8 mouse cellular contexts compared by ENCODE assay signal in the genomic region with DNA sequence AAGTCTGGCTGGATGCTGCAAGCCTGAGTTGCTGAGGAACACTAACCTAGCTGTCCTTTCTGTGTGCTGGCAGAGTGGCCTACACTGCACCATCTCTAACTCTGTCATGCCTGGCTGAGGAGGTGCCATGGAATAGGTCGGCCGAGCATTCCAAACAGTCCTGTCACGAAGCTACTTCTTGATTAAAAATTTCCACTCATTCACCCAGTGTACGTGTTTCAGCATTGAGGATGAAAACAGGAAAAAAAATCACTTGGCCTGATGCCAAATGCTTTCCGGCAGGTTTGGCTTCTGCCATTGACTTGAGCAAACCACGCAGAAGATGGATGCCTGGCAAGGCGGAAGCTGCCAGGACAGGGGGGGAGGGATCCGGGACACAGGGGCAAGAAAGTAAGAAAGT. TPM values are rescaled to one million over a fixed set of nuclear protein-coding genes. Genes with fewer than 3 reads are reported as not detected.
A peak's percentile ranks its signal among the peaks of the same experiment; 100 is the strongest.
DNase-seq lines count a peak whose midpoint lies in the region; ATAC-seq lines count a peak whose summit lies in the region.

No protein-coding gene starts in this region.

- H3K36me3 ChIP-seq in hindbrain, embryonic 15.5 days = no peaks in the 10 kb centered on the region
- no peaks in the 10 kb centered on the region for H3K36me3 ChIP-seq in hindbrain, embryonic 10.5 days
- no peaks in the 10 kb centered on the region for H3K36me3 ChIP-seq in kidney, embryonic 14.5 days (ENCODE audit: control insufficient read depth, insufficient read depth, low read length)

- H3K9me3 ChIP-seq in hindbrain, embryonic 15.5 days = no peaks in the 10 kb centered on the region
- no peaks in the 10 kb centered on the region for H3K9me3 ChIP-seq in hindbrain, embryonic 10.5 days
- H3K9me3 ChIP-seq in kidney, embryonic 14.5 days (ENCODE audit: control insufficient read depth, low read length) = no peaks in the 10 kb centered on the region

- no peak for DNase-seq in hindbrain, embryonic 10.5 days (ENCODE audit: low spot score)
- peak; percentile 23 for DNase-seq in adrenal gland, adult 8-10 months
- DNase-seq in cerebellum, postnatal 10 days = peak; percentile 69 to 81
- DNase-seq in frontal cortex, postnatal 10 days (ENCODE audit: low spot score in 2 of 2) = no peak
- DNase-seq in thymus, postnatal 10 days (ENCODE audit: low spot score in 2 of 2) = no peak
- no peak for DNase-seq in frontal cortex, postnatal 25 days (ENCODE audit: low spot score in 2 of 2)

- no peak overlapping the region for H3K4me2 ChIP-seq in hindbrain, embryonic 15.5 days
- H3K4me2 ChIP-seq in kidney, embryonic 14.5 days (replicated peaks; ENCODE audit: low read depth, low read length) = no peak overlapping the region; the same call in 1 of the 2 replicates

- no peak overlapping the region for H3K9ac ChIP-seq in hindbrain, embryonic 15.5 days
- no peak overlapping the region for H3K9ac ChIP-seq in kidney, embryonic 14.5 days (ENCODE audit: low read depth, low read length)

- ATAC-seq in hindbrain, embryonic 15.5 days (ENCODE audit: low FRiP score, low read depth) = peak; percentile 68; the same call in 1 of the 2 replicates
- ATAC-seq in kidney, embryonic 14.5 days (ENCODE audit: low FRiP score, low TSS enrichment) = peak; percentile 60

- no peak overlapping the region for H3K27ac ChIP-seq in hindbrain, embryonic 15.5 days (replicated peaks)
- H3K27ac ChIP-seq in hindbrain, embryonic 10.5 days = no peak overlapping the region
- H3K27ac ChIP-seq in kidney, embryonic 14.5 days (ENCODE audit: low read depth, low read length) = no peak overlapping the region; the same call in 1 of the 2 replicates

- WGBS in hindbrain, embryonic 15.5 days = 39% methylated on average over 8 of the region's 8 CpGs
- WGBS in hindbrain, embryonic 10.5 days = 86% methylated on average over 8 of the region's 8 CpGs
- WGBS in kidney, embryonic 14.5 days = 48% methylated on average over 8 of the region's 8 CpGs

- H3K4me1 ChIP-seq in hindbrain, embryonic 15.5 days (replicated peaks) = peaks cover 7% of the 10 kb centered on the region
- H3K4me1 ChIP-seq in hindbrain, embryonic 10.5 days (replicated peaks) = no peaks in the 10 kb centered on the region
- H3K4me1 ChIP-seq in kidney, embryonic 14.5 days (ENCODE audit: control insufficient read depth, insufficient read depth, low read length) = peaks cover 4% of the 10 kb centered on the region; the same call in 1 of the 2 replicates

- H3K27me3 ChIP-seq in hindbrain, embryonic 15.5 days = no peaks in the 10 kb centered on the region
- H3K27me3 ChIP-seq in hindbrain, embryonic 10.5 days (ENCODE audit: insufficient read depth, poor library complexity, severe bottlenecking) = no peaks in the 10 kb centered on the region
- H3K27me3 ChIP-seq in kidney, embryonic 14.5 days (ENCODE audit: control insufficient read depth, insufficient read depth, low read length) = no peaks in the 10 kb centered on the region

- H3K4me3 ChIP-seq in hindbrain, embryonic 15.5 days = no peak overlapping the region
- no peak overlapping the region for H3K4me3 ChIP-seq in hindbrain, embryonic 10.5 days
- H3K4me3 ChIP-seq in kidney, embryonic 14.5 days (ENCODE audit: low read length) = no peak overlapping the region

RNA-seq across cellular contexts. Expression of gene Dnm3, which starts 24.3 kb away (rescaled TPM):
- 52.4 and 59.4 TPM in 2 replicates for polyA plus RNA-seq in hindbrain, embryonic 15.5 days (2015; fragmentation: Nextera tagmentation; extraction: Ambion mirVana)
- polyA plus RNA-seq in hindbrain, embryonic 10.5 days (2016; fragmentation: Nextera tagmentation; extraction: Ambion mirVana) = 2.6 and 7.5 TPM in 2 replicates
- 10 to 100 TPM; 13.8 to 48.5 (median 27.9) TPM for total RNA-seq in adrenal gland, adult 8-10 months (2022)
- polyA plus RNA-seq in kidney, embryonic 14.5 days (2014; fragmentation: Nextera tagmentation; extraction: Ambion mirVana) = 5.1 and 6.5 TPM in 2 replicates

Comparison
In these comparisons a context has a peak if more than half of its experiments do, and no peak if none do; other contexts are left out.
1. DNase-seq: peak in adrenal gland, adult 8-10 months (single experiment) and cerebellum, postnatal 10 days (2 of 2); none in hindbrain, embryonic 10.5 days (single experiment), frontal cortex, postnatal 10 days (0 of 2), thymus, postnatal 10 days (0 of 2) and frontal cortex, postnatal 25 days (0 of 2).